Mouse (Mus musculus): ENCODE measurements around the gene Dcaf1. TPM values are rescaled to one million over a fixed set of nuclear protein-coding genes. Genes with fewer than 3 reads are reported as not detected.

The Dcaf1 gene
- total RNA-seq (2012; rRNA removed) = 43.9 and 48.5 TPM in 2 replicates
- 40.9 and 44.9 TPM in 2 replicates for total RNA-seq (2014; rRNA removed)
- 36.1 and 42.9 TPM in 2 replicates for polyA plus RNA-seq (2012; ENCODE audit: insufficient read length, low read depth)

- H3K4me2 ChIP-seq (ENCODE audit: insufficient read depth, low read depth, poor library complexity, severe bottlenecking) = peak within 1 kb of the TSS; percentile 71
- peaks cover 35% of the 10 kb centered on the region for H3K79me2 ChIP-seq (replicated peaks; ENCODE audit: control insufficient read depth, extremely low read depth, insufficient read depth, poor library complexity, severe bottlenecking)
- peaks cover 0 to 6% of the 10 kb centered on the region in 2 experiments for H3K36me3 ChIP-seq (replicated peaks in 1 of 2; ENCODE audit: control insufficient read depth in 1 of 2, insufficient read depth in 1 of 2, low read length in 1 of 2)
- H3K4me1 ChIP-seq (ENCODE audit: control insufficient read depth in 1 of 2, insufficient read depth in 2 of 2) = peaks cover 0 to 11% of the 10 kb centered on the region in 2 experiments; a peak in 2 of 4 replicates
- dilution Hi-C loops (cut with MboI; ENCODE audit: extremely low pct_ligation_motif_present, extremely low pct_unique_long_range_greater_than_20kb, low sequenced_read_pairs) = no loop called here
- H3K27ac ChIP-seq (ENCODE audit: insufficient read depth, low read depth) = peak within 1 kb of the TSS; percentile 89
- no peaks in the 10 kb centered on the region for H3K27me3 ChIP-seq (replicated peaks)
- peak within 1 kb of the TSS; percentile 100 for H3K9ac ChIP-seq (ENCODE audit: insufficient read depth, low read depth)
- peak; percentile 99 for DNase-seq (ENCODE audit: extremely low read depth)
- in situ Hi-C loops (cut with MboI; ENCODE audit: low pct_ligation_motif_present, low pct_unique_long_range_greater_than_20kb, low sequenced_read_pairs) = no loop called here
- peak within 1 kb of the TSS; percentile 92 to 99 (median 94) for H3K4me3 ChIP-seq (replicated peaks in 1 of 3; ENCODE audit: low read depth in 2 of 3, low read length in 2 of 3, poor library complexity in 1 of 3)
- no peaks in the 10 kb centered on the region for H3K9me3 ChIP-seq (replicated peaks; ENCODE audit: low read length)
- TF ChIP-seq MAZ (IDR thresholded peaks at IDR 0.05; ENCODE audit: low read depth, low read length) (peak; percentile 76), USF1 (IDR thresholded peaks at IDR 0.05; ENCODE audit: low read depth, low read length) (no peak), ZKSCAN1 (IDR thresholded peaks at IDR 0.05; ENCODE audit: borderline replicate concordance, low read depth, low read length) (no peak), TBP (conservative IDR thresholded peaks at IDR 0.05; ENCODE audit: low read depth, low read length) (peak; percentile 82), POLR2A (IDR thresholded peaks at IDR 0.05; ENCODE audit: low read depth, low read length) (peak; percentile 84), HCFC1 (IDR thresholded peaks at IDR 0.05; ENCODE audit: low read depth, low read length) (peak; percentile 97), NELFE (IDR thresholded peaks at IDR 0.05; ENCODE audit: low read depth, low read length) (peak; percentile 42; the same call in 1 of the 2 replicates), ZMIZ1 (IDR thresholded peaks at IDR 0.05; ENCODE audit: low read depth, low read length) (no peak), CHD1 (IDR thresholded peaks at IDR 0.05; ENCODE audit: low read depth, low read length) (0 out of 2 replicates have a peak, but pooled peaks have one; percentile 10), RCOR1 (conservative IDR thresholded peaks at IDR 0.05; ENCODE audit: low read depth, low read length) (no peak), CHD2 (IDR thresholded peaks at IDR 0.05; ENCODE audit: low read length) (peak; percentile 73), NRF1 (IDR thresholded peaks at IDR 0.05; ENCODE audit: low read depth, low read length) (peak; percentile 84), ELF1 (IDR thresholded peaks at IDR 0.05; ENCODE audit: low read depth, low read length) (peak; percentile 98), KAT2A (IDR thresholded peaks at IDR 0.05; ENCODE audit: insufficient replicate concordance, low read length) (peak; percentile 96), E2F4 (IDR thresholded peaks at IDR 0.05; ENCODE audit: insufficient replicate concordance, low read depth, low read length) (0 out of 2 replicates have a peak, but pooled peaks have one; percentile 82), TCF12 (IDR thresholded peaks at IDR 0.05; ENCODE audit: low read depth, low read length) (peak; percentile 45), MAFK (IDR thresholded peaks at IDR 0.05; ENCODE audit: insufficient replicate concordance, low read length) (no peak), USF2 (conservative IDR thresholded peaks at IDR 0.05; ENCODE audit: low read depth, low read length) (no peak), SIN3A (IDR thresholded peaks at IDR 0.05; ENCODE audit: low read length) (peak; percentile 76; the same call in 1 of the 2 replicates), IRF4 (IDR thresholded peaks at IDR 0.05; ENCODE audit: low read depth, low read length) (peak; percentile 38; the same call in 1 of the 2 replicates), GABPA (IDR thresholded peaks at IDR 0.05; ENCODE audit: insufficient replicate concordance, low read depth, low read length) (peak; percentile 60; the same call in 1 of the 2 replicates), EP300 (IDR thresholded peaks at IDR 0.05; ENCODE audit: low read length) (no peak; the same call in 1 of the 2 replicates), MXI1 (IDR thresholded peaks at IDR 0.05; ENCODE audit: low read depth, low read length) (peak; percentile 82), MEF2A (IDR thresholded peaks at IDR 0.05; ENCODE audit: borderline replicate concordance, low read depth, low read length) (peak; percentile 33; the same call in 1 of the 2 replicates), POLR2AphosphoS2 (IDR thresholded peaks at IDR 0.05; ENCODE audit: low read depth, low read length) (no peak)
These were observed at the start of gene Dcaf1 for GRCm38 (mm10) chr9:106821618-106822380. Gene Dcaf1 (plus strand): TSS chr9:106821874.
